Mouse (Mus musculus): ENCODE measurements around the gene 4931406C07Rik.
"Not testable (repeated sequence)": the region's sequence is repeated elsewhere in the genome, so short reads cannot be mapped to it uniquely, and the experiment has no call there.

4931406C07Rik gene

GRCm38 (mm10) chr9:15306398-15307119 lies at the start of gene 4931406C07Rik:
Gene 4931406C07Rik, minus strand, starts transcription at chr9:15306448.
- peak; percentile 47 for DNase-seq (ENCODE audit: low read depth, low spot score)

DNA sequence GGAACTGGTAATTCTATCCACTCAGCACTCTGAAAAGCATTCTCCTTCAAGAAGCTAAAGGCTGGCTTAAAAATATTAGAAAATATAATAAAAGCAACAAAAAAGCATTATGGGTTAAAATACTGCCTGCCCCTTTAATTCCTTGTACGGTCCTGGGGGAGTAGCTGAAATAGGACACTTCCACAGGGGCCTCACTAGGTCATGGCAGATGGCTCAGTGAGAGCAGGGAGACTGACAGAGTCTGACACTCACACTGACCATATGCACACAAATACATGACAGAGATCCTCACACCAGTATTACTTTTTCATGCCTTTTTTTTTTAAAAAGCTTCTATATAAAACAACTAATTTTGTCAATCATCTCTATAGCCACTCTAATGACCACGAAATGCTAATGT lies 43.7 kb upstream of the 4931406C07Rik start:
- peak; percentile 6 for DNase-seq (ENCODE audit: low read depth, low spot score)

GRCm38 (mm10) chr9:15337776-15338175 lies 31.5 kb upstream of the 4931406C07Rik start:
- DNase-seq (ENCODE audit: low read depth, low spot score): no peak

DNA sequence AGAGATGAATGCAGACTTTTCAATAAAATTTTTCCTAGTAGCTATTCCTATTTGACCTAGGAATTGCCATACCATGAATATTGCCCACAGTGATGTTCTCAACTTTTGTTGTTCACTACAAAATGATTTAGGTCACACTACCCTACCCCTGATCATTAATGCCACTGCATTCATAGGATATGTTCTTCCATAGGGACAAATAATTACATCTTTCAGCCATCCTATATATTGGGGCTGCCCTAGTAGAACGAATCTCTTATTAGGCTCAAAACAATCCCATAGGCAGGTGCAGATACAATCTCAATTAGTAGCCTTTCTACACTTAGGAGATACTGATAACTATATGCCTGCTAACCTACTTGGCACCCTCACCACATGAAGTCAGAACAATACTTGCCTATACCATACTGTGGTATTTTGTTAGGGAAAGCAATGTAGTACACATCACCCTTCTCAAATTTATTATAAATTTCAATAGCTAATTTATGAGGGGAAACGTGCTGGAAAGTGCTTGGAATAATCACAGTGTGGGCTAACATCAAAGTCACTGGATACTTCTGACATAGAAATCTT lies 12.0 kb upstream of the 4931406C07Rik start:
- DNase-seq (ENCODE audit: low read depth, low spot score): no peak

GRCm38 (mm10) chr9:15317223-15318169 lies 11.2 kb upstream of the 4931406C07Rik start:
- DNase-seq (ENCODE audit: low read depth, low spot score): no peak

DNA sequence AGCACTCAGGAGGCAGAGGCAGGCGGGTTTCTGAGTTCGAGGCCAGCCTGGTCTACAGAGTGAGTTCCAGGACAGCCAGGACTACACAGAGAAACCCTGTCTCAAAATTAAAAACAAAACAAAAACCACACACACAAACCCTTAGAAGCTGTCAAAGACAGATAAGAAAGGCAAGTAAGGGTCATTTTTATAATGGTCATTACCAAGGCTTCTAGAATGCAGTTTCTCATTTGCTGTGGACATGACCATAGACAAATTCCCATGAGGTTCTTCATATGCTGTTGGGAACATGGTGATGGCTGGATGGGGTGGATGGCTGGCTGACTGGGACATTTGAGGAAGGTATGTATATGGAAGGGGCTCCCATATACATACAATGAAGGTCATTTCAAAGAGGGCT lies 10.0 kb upstream of the 4931406C07Rik start:
- not testable (repeated sequence) for DNase-seq (ENCODE audit: low read depth, low spot score)

DNA sequence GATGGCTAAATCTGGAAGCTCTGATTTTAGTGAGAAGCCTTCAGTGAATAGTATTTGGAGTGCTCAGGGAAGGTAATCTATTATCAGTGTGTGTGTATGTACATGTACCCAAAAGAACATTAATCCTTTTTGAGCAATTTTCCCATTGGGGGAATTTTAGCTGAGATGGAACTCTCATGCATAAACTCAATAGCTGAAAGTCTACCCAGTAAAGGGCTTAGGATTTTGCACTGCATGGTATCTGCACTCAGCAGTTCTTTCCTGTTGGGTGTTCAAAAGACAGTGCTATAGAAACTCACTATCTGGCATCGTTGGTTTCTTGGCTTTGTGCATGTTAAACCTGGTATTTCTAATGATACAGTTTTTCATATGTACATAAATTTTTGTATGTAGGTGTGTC lies 8.4 kb upstream of the 4931406C07Rik start:
- DNase-seq (ENCODE audit: low read depth, low spot score): no peak

- DNase-seq (ENCODE audit: low read depth, low spot score): no peak
These were observed 7.4 kb upstream of the 4931406C07Rik start for GRCm38 (mm10) chr9:15313633-15314032.

GRCm38 (mm10) chr9:15312054-15312735 lies 5.9 kb upstream of the 4931406C07Rik start:
- peak; percentile 30 for DNase-seq (ENCODE audit: low read depth, low spot score)

- DNase-seq (ENCODE audit: low read depth, low spot score): no peak
These were observed 3.9 kb upstream of the 4931406C07Rik start for GRCm38 (mm10) chr9:15310179-15310578.

DNA sequence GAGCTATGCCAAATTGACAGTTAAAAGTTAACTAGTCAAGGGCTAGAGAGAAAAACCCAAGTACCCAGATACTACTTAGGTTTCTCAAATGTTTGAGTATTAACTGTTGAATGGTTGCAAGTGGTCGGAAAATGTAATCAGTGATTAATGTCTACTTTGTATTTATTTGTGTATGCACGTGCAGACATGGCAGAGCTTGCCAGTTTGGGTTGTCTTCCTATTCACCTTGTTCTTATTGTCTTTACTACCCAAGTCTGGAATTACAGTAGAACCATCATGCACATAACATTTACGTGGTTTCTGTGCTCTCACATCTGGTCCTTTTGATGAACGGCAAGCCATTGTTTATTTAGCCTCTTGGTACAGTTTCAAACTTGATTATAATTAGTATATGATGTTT lies 3.2 kb upstream of the 4931406C07Rik start:
- no peak for DNase-seq (ENCODE audit: low read depth, low spot score)

- DNase-seq (ENCODE audit: low read depth, low spot score): no peak
These were observed 2.0 kb upstream of the 4931406C07Rik start for GRCm38 (mm10) chr9:15308254-15308653.

GRCm38 (mm10) chr9:15307257-15307656 lies 1.0 kb upstream of the 4931406C07Rik start:
- no peak for DNase-seq (ENCODE audit: low read depth, low spot score)

DNA sequence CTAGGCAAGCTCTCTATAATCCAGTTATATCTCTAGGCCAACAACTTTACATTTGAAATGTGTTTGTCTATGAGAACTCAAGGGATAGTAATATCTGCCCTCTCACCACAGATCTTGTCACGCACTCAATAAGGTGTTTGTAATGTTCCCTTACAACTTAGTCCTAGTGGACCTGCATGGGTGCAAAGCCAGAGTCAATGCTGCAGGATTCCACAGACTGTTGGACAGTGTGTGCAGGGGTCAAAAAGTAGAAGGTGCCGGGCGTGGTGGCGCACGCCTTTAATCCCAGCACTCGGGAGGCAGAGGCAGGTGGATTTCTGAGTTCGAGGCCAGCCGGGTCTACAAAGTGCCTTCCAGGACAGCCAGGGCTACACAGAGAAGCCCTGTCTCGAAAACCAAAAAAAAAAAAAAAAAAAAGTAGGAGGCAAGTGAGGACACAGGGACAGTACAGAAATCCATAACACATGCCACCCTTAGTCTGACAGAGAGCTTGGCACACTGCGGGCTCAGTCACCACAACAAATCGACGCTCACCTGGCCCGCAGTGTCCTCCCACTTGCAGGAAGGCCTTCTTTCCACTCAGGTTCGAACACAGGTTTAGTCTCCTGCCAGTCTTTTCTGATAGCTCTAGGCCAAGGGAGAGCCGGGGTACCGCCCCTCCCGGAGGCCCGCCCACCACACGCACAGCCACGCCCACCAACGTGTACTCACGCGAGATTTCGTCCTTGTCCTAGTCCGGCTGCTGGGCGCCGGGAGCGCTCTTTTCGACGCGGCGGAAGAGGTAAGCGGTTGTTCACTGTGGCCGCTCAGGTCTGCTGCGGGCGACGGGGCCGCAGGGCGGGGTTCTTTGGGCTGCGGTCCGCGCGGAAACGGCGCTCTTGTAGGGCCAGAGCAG lies 498 bp downstream of the 4931406C07Rik start, which contains the start of gene Taf1d:
Gene Taf1d (plus strand): TSS at position 712 of the 895 bp plus-strand sequence.
- peak; percentile 97 for DNase-seq (ENCODE audit: low read depth, low spot score)

GRCm38 (mm10) chr9:15302881-15303280 lies 3.4 kb downstream of the 4931406C07Rik start:
- no peak for DNase-seq (ENCODE audit: low read depth, low spot score)

DNA sequence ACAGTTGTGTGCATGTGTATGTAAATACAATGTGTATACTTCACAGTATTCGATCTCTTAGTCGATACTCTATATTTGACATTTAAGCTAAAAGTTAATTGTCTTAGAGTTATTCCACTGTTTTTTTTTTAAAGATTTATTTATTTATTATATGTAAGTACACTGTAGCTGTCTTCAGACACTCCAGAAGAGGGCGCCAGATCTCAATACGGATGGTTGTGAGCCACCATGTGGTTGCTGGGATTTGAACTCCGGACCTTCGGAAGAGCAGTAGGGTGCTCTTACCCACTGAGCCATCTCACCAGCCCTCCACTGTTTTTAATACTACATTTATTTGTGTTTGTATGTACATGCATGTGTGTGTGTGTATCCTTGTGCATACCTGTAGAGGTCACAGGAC lies 4.2 kb downstream of the 4931406C07Rik start:
- DNase-seq (ENCODE audit: low read depth, low spot score): not testable (repeated sequence)

DNA sequence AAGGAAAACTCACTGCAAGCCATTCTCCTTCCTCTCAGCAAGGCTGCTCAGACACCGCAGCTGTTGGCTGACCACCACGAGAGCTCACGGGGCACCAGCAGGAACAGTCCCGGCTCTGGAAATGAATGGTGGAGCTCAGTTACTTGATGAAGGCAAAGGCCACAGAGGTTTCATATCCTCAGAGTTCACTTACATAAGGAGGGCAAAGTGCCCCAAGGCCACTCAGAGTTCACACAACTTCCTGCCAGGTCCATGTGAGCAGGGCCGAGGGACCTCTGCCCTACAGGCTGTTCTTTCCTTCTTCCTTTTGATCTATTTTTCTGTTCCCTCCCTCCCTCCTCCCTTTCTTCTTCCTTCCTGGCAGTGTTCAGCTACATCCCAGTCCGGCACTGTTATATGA lies 4.8 kb downstream of the 4931406C07Rik start:
- DNase-seq (ENCODE audit: low read depth, low spot score): peak; percentile 29

DNA sequence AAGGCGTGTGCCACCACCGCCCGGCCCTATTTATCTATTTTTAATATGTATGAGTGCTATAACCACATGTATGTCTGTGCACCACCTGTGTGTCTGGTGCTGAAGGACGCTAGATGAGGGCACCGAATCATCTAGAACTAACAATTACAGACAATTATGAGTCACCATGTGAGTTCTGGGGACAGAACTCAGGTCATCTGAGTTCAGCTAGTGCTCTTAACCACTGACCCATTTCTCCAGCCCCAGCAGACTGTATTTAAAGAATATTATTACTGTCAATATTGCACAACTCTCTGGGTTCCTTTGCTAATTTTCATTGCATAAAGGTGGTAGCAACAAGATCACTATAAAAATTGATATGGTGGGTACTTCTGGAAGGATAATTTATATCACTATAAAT lies 6.2 kb downstream of the 4931406C07Rik start:
- no peak for DNase-seq (ENCODE audit: low read depth, low spot score)

GRCm38 (mm10) chr9:15298451-15298850 lies 7.8 kb downstream of the 4931406C07Rik start:
- no peak for DNase-seq (ENCODE audit: low read depth, low spot score)

DNA sequence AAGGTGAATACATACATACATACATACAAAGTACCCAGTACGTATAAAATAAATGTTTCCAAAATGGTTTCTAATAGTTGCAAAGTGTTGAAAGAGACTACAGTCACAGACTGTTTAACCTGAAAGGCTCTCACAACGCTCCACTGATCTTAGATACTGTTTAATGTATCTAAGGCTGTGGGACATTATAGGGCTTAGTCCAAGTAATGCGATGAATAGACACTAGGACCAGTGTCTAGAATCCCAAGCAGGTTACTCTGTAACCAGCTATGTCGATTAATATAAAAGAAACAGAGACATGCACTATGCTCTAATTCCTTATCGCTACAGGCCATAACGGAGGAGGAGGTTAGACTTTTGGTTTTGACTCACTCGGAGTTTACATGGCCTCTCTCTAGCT lies 9.1 kb downstream of the 4931406C07Rik start:
- DNase-seq (ENCODE audit: low read depth, low spot score): no peak

DNA sequence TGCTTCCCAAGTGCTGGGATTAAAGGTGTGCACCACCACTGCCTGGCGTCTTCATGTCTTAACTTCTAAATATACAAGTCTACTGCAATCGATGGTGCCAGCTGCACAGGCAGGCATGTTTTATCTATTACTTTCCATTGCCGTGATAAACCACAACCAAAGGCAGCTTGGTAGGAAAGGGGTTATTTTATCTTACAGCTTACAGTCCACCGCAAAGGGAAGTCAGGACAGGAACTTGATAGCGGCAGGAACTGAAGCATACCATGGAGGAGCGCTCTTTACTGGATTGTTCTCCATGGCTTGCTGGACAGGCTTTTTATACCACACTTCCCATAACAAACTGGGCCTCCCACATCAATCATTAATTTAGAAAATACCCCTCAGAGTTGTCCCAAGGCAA lies 17.0 kb downstream of the 4931406C07Rik start:
- no peak for DNase-seq (ENCODE audit: low read depth, low spot score)
